Mouse (Mus musculus): ENCODE measurements around the gene Ank. TPM values are rescaled to one million over a fixed set of nuclear protein-coding genes. Genes with fewer than 3 reads are reported as not detected.

The Ank gene
- polyA plus RNA-seq, 1 experiment from 2014 or later: 15.3 TPM

DNA sequence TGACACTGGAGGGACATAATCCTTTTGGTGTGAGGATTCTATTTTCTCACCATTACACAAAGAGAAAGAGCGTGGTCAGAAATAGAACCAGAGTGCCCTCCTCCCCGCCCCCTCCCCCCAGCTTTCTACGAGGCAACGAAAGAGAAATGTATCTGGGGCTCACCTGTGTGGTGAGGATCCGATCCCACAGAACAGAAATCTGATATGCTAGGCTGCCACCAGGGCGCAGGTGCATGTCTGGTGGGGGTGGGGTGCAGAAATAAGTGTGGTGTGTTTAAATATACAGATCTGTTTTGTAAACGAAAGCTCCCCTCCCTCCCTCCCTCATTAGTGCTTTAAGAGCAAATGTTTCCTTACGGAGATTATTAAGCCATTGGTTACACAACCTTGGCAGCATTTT lies 20.6 kb downstream of the Ank start:
- peak; percentile 63; the same call in 1 of the 2 replicates for ATAC-seq (ENCODE audit: insufficient read depth, low FRiP score, low read depth)
- WGBS: 29% methylated on average over 8 of the region's 8 CpGs

DNA sequence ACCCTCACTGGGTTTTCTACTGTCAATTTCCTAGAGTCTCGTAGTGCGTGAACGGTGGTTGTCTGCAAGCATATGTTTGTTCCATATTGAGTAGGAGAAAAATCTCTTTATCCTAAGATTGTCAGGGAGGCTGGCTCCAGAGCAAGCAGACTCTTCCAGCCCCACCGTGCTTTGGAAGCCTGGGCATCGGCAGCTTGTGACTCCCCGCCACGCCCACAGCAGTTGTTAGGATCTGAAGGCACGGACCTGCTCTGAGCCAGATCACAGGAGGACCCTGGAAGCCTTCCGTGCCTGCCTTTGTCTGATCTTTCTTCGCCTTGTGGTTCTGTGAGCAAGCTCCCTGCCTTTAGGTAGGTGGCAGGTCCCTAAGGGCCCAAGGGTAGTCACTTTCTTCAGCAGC lies 21.6 kb downstream of the Ank start:
- Histone ChIP-seq H3K9me3 (no peaks in the 10 kb centered on the region), H3K27me3 (replicated peaks) (no peaks in the 10 kb centered on the region), H3K4me2 (no peak overlapping the region), H3K4me1 (peaks cover 41% of the 10 kb centered on the region), H3K4me3 (replicated peaks) (no peak overlapping the region), H3K36me3 (no peaks in the 10 kb centered on the region), H3K9ac (no peak overlapping the region), H3K27ac (no peak overlapping the region)
- whole genome bisulfite sequencing: 54% methylated on average over 10 of the region's 10 CpGs
- ATAC-seq (ENCODE audit: insufficient read depth, low FRiP score, low read depth): no peak

More for the DNA sequence above, 20.6 kb downstream of the Ank start:
- no peaks in the 10 kb centered on the region for H3K36me3 ChIP-seq
- H3K27me3 ChIP-seq (replicated peaks): no peaks in the 10 kb centered on the region
- H3K9me3 ChIP-seq: no peaks in the 10 kb centered on the region
- H3K4me3 ChIP-seq (replicated peaks): no peak overlapping the region
- no peak overlapping the region for H3K9ac ChIP-seq
- no peak overlapping the region for H3K27ac ChIP-seq
- H3K4me2 ChIP-seq: no peak overlapping the region
- peaks cover 41% of the 10 kb centered on the region for H3K4me1 ChIP-seq

GRCm38 (mm10) chr15:27490676-27491075 lies 24.2 kb downstream of the Ank start:
- Histone ChIP-seq H3K36me3 (no peaks in the 10 kb centered on the region), H3K9ac (no peak overlapping the region), H3K9me3 (no peaks in the 10 kb centered on the region), H3K27me3 (replicated peaks) (no peaks in the 10 kb centered on the region), H3K4me3 (replicated peaks) (no peak overlapping the region), H3K4me1 (peaks cover 39% of the 10 kb centered on the region), H3K27ac (no peak overlapping the region), H3K4me2 (no peak overlapping the region)
- WGBS: 73% methylated on average over 9 of the region's 9 CpGs
- ATAC-seq (ENCODE audit: insufficient read depth, low FRiP score, low read depth): no peak

GRCm38 (mm10) chr15:27491425-27492070 lies 25.1 kb downstream of the Ank start:
- peaks cover 32% of the 10 kb centered on the region for H3K4me1 ChIP-seq
- ATAC-seq (ENCODE audit: insufficient read depth, low FRiP score, low read depth): no peak
- no peaks in the 10 kb centered on the region for H3K27me3 ChIP-seq (replicated peaks)
- no peak overlapping the region for H3K4me3 ChIP-seq (replicated peaks)
- WGBS: 79% methylated on average over 8 of the region's 8 CpGs
- H3K4me2 ChIP-seq: no peak overlapping the region
- no peak overlapping the region for H3K27ac ChIP-seq
- no peak overlapping the region for H3K9ac ChIP-seq
- H3K9me3 ChIP-seq: no peaks in the 10 kb centered on the region
- no peaks in the 10 kb centered on the region for H3K36me3 ChIP-seq

DNA sequence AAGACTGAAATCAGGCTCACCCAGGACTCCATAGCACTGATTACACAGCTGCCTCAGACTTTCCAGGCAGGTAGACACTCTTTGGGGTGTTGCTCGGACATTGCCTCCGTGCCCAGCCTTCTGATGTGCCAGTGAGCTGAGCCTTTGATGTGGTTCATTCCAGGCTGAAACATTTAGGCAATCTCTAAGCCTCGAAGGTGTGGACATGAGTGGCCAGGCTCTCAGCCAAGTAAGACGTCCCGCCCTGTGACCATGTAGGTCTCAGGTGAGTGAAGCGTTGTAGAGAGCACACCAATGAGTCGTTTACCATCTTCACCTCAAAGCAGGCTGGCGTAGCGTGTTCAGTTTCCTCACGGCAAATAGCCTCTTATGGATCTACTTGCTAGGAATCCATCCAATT lies 25.7 kb downstream of the Ank start:
- Histone ChIP-seq H3K9me3 (no peaks in the 10 kb centered on the region), H3K4me1 (peaks cover 32% of the 10 kb centered on the region), H3K27me3 (replicated peaks) (no peaks in the 10 kb centered on the region), H3K4me2 (no peak overlapping the region), H3K9ac (no peak overlapping the region), H3K4me3 (replicated peaks) (no peak overlapping the region), H3K27ac (no peak overlapping the region), H3K36me3 (no peaks in the 10 kb centered on the region)
- ATAC-seq (ENCODE audit: insufficient read depth, low FRiP score, low read depth): no peak
- 82% methylated on average over 10 of the region's 10 CpGs for WGBS

GRCm38 (mm10) chr15:27492734-27493133 lies 26.3 kb downstream of the Ank start:
- H3K4me2 ChIP-seq: no peak overlapping the region
- peaks cover 28% of the 10 kb centered on the region for H3K4me1 ChIP-seq
- H3K36me3 ChIP-seq: no peaks in the 10 kb centered on the region
- no peak overlapping the region for H3K27ac ChIP-seq
- H3K4me3 ChIP-seq (replicated peaks): no peak overlapping the region
- ATAC-seq (ENCODE audit: insufficient read depth, low FRiP score, low read depth): no peak
- H3K9me3 ChIP-seq: no peaks in the 10 kb centered on the region
- 82% methylated on average over 1 of the region's 1 CpGs for WGBS
- no peaks in the 10 kb centered on the region for H3K27me3 ChIP-seq (replicated peaks)
- no peak overlapping the region for H3K9ac ChIP-seq

DNA sequence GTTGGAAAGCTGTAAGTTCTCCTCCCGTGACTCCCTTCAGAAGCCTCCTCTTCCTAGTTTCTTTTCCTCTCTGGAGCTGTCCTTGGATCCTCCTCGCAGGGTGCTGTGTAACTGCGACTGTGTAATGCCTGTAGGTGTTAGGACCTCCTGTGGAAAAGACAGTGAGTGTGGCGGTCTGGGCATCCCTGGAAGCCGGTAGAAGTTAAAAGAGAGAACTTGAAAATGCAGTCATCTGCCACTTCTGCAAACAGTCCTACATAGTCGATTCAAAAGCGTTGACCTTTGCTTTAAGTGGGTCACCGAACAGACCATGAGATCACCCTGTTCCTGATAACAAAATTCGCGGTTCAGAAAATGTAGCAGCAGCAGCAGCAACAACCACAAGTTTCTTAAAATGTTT lies 27.0 kb downstream of the Ank start:
- H3K36me3 ChIP-seq: no peaks in the 10 kb centered on the region
- 47% methylated on average over 10 of the region's 10 CpGs for WGBS
- no peak overlapping the region for H3K4me2 ChIP-seq
- no peak for ATAC-seq (ENCODE audit: insufficient read depth, low FRiP score, low read depth)
- H3K4me1 ChIP-seq: peaks cover 20% of the 10 kb centered on the region
- H3K9ac ChIP-seq: no peak overlapping the region
- no peak overlapping the region for H3K4me3 ChIP-seq (replicated peaks)
- H3K27me3 ChIP-seq (replicated peaks): no peaks in the 10 kb centered on the region
- H3K9me3 ChIP-seq: no peaks in the 10 kb centered on the region
- H3K27ac ChIP-seq: no peak overlapping the region

- no peak for ATAC-seq (ENCODE audit: insufficient read depth, low FRiP score, low read depth)
- H3K27ac ChIP-seq: no peak overlapping the region
- H3K4me1 ChIP-seq: peaks cover 12% of the 10 kb centered on the region; the same call in 1 of the 2 replicates
- H3K27me3 ChIP-seq (replicated peaks): no peaks in the 10 kb centered on the region
- no peak overlapping the region for H3K4me2 ChIP-seq
- no peaks in the 10 kb centered on the region for H3K9me3 ChIP-seq
- H3K4me3 ChIP-seq (replicated peaks): no peak overlapping the region
- no peaks in the 10 kb centered on the region for H3K36me3 ChIP-seq
- H3K9ac ChIP-seq: no peak overlapping the region
- WGBS: 45% methylated on average over 5 of the region's 5 CpGs
Observed at GRCm38 (mm10) chr15:27495981-27496401, 29.5 kb downstream of the Ank start.

DNA sequence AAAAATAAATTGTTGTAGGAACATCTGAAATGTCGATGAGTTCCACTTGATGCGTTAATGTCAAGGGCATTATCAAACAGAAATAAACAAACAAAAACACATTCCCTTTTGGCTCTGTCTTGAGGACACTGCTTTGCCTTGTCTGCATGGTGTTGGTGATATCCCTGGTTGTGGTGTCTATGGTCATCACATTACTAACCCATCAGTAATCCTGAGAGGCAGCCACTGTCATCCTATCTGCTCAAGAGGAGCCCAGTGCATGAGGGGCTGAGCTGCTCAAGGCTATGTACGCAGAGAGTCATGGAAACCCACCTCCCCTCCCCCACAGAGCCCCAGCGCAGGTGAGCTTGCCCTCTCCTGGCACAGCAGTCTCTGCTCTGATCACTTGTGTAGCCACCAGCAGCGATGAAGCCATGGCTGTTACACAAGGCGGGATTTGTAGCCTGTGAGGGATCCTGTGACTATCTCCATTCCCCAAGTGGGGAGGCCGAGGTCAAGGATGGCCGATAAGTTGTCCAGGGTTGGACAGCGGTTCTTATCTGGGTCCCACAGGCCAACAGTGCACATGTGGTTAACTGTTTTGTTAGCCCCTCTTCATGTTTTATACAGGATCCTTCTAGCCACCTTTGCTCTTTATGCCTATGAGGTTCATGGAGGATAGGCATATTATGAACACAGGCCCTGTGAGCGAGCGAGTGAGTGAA lies 30.3 kb downstream of the Ank start:
- Histone ChIP-seq H3K4me1 (peaks cover 12% of the 10 kb centered on the region; the same call in 1 of the 2 replicates), H3K36me3 (no peaks in the 10 kb centered on the region), H3K4me3 (replicated peaks) (no peak overlapping the region), H3K4me2 (no peak overlapping the region), H3K27me3 (replicated peaks) (no peaks in the 10 kb centered on the region), H3K9me3 (no peaks in the 10 kb centered on the region), H3K27ac (0 out of 2 replicates have a peak overlapping the region, but pooled peaks have one; percentile 31), H3K9ac (no peak overlapping the region)
- 81% methylated on average over 11 of the region's 11 CpGs for WGBS
- ATAC-seq (ENCODE audit: insufficient read depth, low FRiP score, low read depth): peak; percentile 85

DNA sequence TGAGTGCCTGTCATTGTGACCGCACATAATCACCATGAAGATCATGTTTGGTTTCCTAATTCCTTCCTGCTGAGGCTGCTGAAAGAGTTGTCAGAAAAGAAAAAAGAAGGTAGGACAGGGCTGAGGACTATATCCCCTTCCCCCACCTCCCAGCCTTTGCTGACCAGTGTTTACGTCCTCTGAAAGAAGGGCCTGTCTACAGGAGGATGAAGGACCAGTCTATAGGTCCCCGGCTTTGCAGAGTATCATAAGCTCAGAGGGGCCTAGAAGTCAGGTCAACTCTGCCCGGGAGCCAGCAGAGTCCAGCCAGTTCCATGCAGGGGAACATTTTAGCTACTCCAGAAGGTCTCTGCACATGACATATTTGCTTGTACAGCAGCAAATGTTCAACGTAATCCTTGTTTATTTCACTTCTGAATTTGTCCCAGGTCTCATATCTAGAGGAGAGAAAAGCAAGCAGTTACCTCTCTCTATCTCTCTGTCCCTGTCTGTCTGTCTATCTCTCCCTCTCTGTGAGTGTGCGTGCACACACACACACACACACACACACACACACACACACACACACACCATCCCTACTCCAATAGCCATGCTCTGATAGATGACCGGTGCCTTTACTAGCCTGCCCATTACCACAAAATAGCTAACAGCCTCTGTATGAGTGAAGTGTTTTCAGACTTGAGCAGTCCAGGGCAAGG lies 31.0 kb downstream of the Ank start:
- H3K27me3 ChIP-seq (replicated peaks): no peaks in the 10 kb centered on the region
- WGBS: 61% methylated on average over 7 of the region's 7 CpGs
- no peak overlapping the region for H3K4me2 ChIP-seq
- no peak overlapping the region for H3K9ac ChIP-seq
- no peak overlapping the region for H3K27ac ChIP-seq
- no peaks in the 10 kb centered on the region for H3K9me3 ChIP-seq
- H3K4me3 ChIP-seq (replicated peaks): no peak overlapping the region
- H3K4me1 ChIP-seq: peaks cover 12% of the 10 kb centered on the region; the same call in 1 of the 2 replicates
- peak; percentile 41; the same call in 1 of the 2 replicates for ATAC-seq (ENCODE audit: insufficient read depth, low FRiP score, low read depth)
- H3K36me3 ChIP-seq: no peaks in the 10 kb centered on the region

DNA sequence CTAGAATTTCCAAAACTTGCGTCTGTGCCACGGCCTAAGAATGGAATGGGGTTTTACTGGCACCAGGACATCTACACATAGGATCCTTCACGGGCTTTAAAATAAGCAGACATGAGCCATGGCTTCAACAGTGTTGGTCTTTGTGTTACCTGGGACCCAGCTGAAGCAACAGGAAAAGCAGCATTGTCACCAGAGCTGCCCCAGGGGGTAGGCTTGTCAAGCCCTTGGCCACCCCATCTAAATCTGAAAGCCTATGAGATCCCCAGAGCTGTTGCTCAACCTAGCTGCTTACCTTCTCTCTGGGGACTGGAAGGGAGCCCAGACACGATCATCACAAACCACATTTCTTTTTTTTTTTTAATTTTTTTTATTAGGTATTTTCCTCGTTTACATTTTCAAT lies 31.6 kb downstream of the Ank start:
- H3K4me1 ChIP-seq: peaks cover 12% of the 10 kb centered on the region; the same call in 1 of the 2 replicates
- WGBS: 83% methylated on average over 5 of the region's 5 CpGs
- no peak for ATAC-seq (ENCODE audit: insufficient read depth, low FRiP score, low read depth)

DNA sequence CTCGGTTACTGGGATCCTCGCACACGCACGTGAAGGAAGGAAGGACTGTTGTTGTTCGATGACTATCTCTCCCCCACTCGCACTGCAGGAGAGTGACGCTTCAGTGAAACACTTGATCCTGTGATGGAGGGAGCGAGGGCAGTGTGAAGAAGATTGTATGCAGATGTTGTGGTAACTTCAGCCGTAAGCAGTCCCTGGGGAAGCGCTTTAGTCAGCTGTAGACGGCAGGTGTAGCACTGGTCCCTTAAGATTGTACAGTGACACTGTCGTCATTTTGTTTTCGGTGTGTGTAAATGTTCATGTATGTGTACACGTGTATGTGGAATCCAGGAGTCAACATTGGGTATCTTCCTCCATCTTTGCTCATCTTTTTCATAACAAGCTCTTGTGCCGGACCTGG lies 33.9 kb downstream of the Ank start:
- WGBS: 85% methylated on average over 15 of the region's 15 CpGs
- H3K36me3 ChIP-seq: no peaks in the 10 kb centered on the region
- no peak overlapping the region for H3K4me3 ChIP-seq (replicated peaks)
- no peak overlapping the region for H3K4me2 ChIP-seq
- H3K27me3 ChIP-seq (replicated peaks): no peaks in the 10 kb centered on the region
- no peak overlapping the region for H3K27ac ChIP-seq
- no peak for ATAC-seq (ENCODE audit: insufficient read depth, low FRiP score, low read depth)
- H3K4me1 ChIP-seq: peaks cover 16% of the 10 kb centered on the region; the same call in 1 of the 2 replicates
- H3K9ac ChIP-seq: no peak overlapping the region
- no peaks in the 10 kb centered on the region for H3K9me3 ChIP-seq

More for the DNA sequence above, 31.6 kb downstream of the Ank start:
- Histone ChIP-seq H3K9me3 (no peaks in the 10 kb centered on the region), H3K9ac (no peak overlapping the region), H3K27ac (no peak overlapping the region), H3K4me3 (replicated peaks) (no peak overlapping the region), H3K4me2 (no peak overlapping the region), H3K36me3 (no peaks in the 10 kb centered on the region), H3K27me3 (replicated peaks) (no peaks in the 10 kb centered on the region)
